Comparison of ENCODE assay signal across 26 mouse cellular contexts in genomic region chr2:56322508-56322907, GRCm38 (mm10).
"Had no signal": no experiment of that assay in that cellular context is flagged by ENCODE, and none has a peak within 500 bp of the region (broad histone marks: within the 10 kb centered on the region; RNA-seq: fewer than 3 reads in every experiment).

No protein-coding gene starts in this region.

- H3K4me3 ChIP-seq: gastrocnemius, adult 2 months; heart, embryonic 10.5 days; heart, embryonic 12.5 days; hindbrain, embryonic 10.5 days; intestine, embryonic 15.5 days; layer of hippocampus, adult 2 months; left cerebral cortex, adult 2 months; limb, embryonic 10.5 days; limb, embryonic 12.5 days; liver, embryonic 13.5 days; liver, embryonic 15.5 days had no signal

- H3K27me3 ChIP-seq: heart, embryonic 12.5 days; intestine, embryonic 15.5 days; limb, embryonic 12.5 days; liver, embryonic 13.5 days; liver, embryonic 15.5 days had no signal

- DNase-seq: gastrocnemius, adult 2 months; gastrocnemius, postnatal 10 days; gastrocnemius, postnatal 25 days; heart, adult 18-20 months; heart, postnatal 10 days; heart, postnatal 4 days; kidney, adult 18-20 months; kidney, adult 8-10 months; kidney, postnatal 10 days; kidney, postnatal 25 days; kidney, postnatal 4 days; liver; liver, embryonic 13.5 days had no signal

- H3K9ac ChIP-seq: heart, embryonic 12.5 days; hindbrain, embryonic 14.5 days; intestine, embryonic 15.5 days; limb, embryonic 12.5 days; liver, embryonic 13.5 days; liver, embryonic 15.5 days had no signal

- H3K9me3 ChIP-seq: heart, embryonic 10.5 days; heart, embryonic 12.5 days; hindbrain, embryonic 10.5 days; intestine, embryonic 15.5 days; limb, embryonic 10.5 days; limb, embryonic 12.5 days; liver, embryonic 13.5 days; liver, embryonic 15.5 days had no signal

- H3K27ac ChIP-seq: gastrocnemius, adult 2 months; heart, embryonic 10.5 days; hindbrain, embryonic 10.5 days; hindbrain, embryonic 14.5 days; intestine, embryonic 15.5 days; layer of hippocampus, adult 2 months; left cerebral cortex, adult 2 months; limb, embryonic 10.5 days; limb, embryonic 12.5 days; liver, embryonic 13.5 days; liver, embryonic 15.5 days had no signal

- H3K4me1 ChIP-seq: heart, embryonic 10.5 days; heart, embryonic 12.5 days; intestine, embryonic 15.5 days; limb, embryonic 12.5 days; liver, embryonic 13.5 days; liver, embryonic 15.5 days had no signal

- H3K36me3 ChIP-seq: heart, embryonic 10.5 days; heart, embryonic 12.5 days; hindbrain, embryonic 10.5 days; intestine, embryonic 15.5 days; limb, embryonic 10.5 days; limb, embryonic 12.5 days; liver, embryonic 13.5 days; liver, embryonic 15.5 days had no signal

- ATAC-seq: inflammation-experienced regulatory T-cells, adult 6 months; intestine, embryonic 15.5 days; intestine, postnatal 0 days had no signal

- H3K4me2 ChIP-seq: heart, embryonic 12.5 days; intestine, embryonic 15.5 days; liver, embryonic 11.5 days; liver, embryonic 13.5 days; liver, embryonic 15.5 days had no signal
